Mouse (Mus musculus) cerebellum, adult 11-12 months (tissue): ENCODE results near the gene Fnbp1.

Experiments used
- DNase-seq: peaks from one replicate; pipeline ENCODE4 v3.0.0; 2022

Gene Fnbp1

GRCm38 (mm10) chr2:31018519-31018918, 123.3 kb downstream of the Fnbp1 start:
- DNase-seq = peak; percentile 97

- DNase-seq = peak; percentile 80
Measured at GRCm38 (mm10) chr2:31017625-31018317, 124.0 kb downstream of the Fnbp1 start.

GRCm38 (mm10) chr2:31013371-31014120, 128.3 kb downstream of the Fnbp1 start:
- no peak for DNase-seq

- DNase-seq = no peak
Measured at GRCm38 (mm10) chr2:31007208-31007607, 134.6 kb downstream of the Fnbp1 start.

- DNase-seq = no peak
Measured at GRCm38 (mm10) chr2:31006434-31006833, 135.4 kb downstream of the Fnbp1 start.

- no peak for DNase-seq
Measured at GRCm38 (mm10) chr2:31005453-31005852, 136.4 kb downstream of the Fnbp1 start.

GRCm38 (mm10) chr2:31002857-31003256, 139.0 kb downstream of the Fnbp1 start:
- DNase-seq = peak; percentile 65

GRCm38 (mm10) chr2:30998443-30999260, 143.2 kb downstream of the Fnbp1 start:
- no peak for DNase-seq

- DNase-seq = peak; percentile 45
Measured at GRCm38 (mm10) chr2:30995432-30995996, 146.3 kb downstream of the Fnbp1 start.

GRCm38 (mm10) chr2:30994853-30995252, 147.0 kb downstream of the Fnbp1 start:
- DNase-seq = no peak

GRCm38 (mm10) chr2:30990221-30990620, 151.6 kb downstream of the Fnbp1 start:
- no peak for DNase-seq

- DNase-seq = peak; percentile 58
Measured at GRCm38 (mm10) chr2:30985111-30986020, 156.4 kb downstream of the Fnbp1 start.

- DNase-seq = peak; percentile 63
Measured at GRCm38 (mm10) chr2:30983024-30983423, 158.8 kb downstream of the Fnbp1 start.

- DNase-seq = peak; percentile 100
Measured at GRCm38 (mm10) chr2:30981790-30982513, 159.9 kb downstream of the Fnbp1 start, which contains the start of the genes BC005624 and Usp20. BC005624 (minus strand) TSS chr2:30982201. Usp20 (plus strand) TSS chr2:30982279.
